Mouse (Mus musculus): ENCODE measurements around the gene Nfasc.
A peak's percentile ranks its signal among the peaks of the same experiment; 100 is the strongest.

The Nfasc gene

GRCm38 (mm10) chr1:132641049-132641795 lies 100.4 kb downstream of the Nfasc start:
- no peak for DNase-seq

GRCm38 (mm10) chr1:132640256-132640655 lies 101.3 kb downstream of the Nfasc start:
- no peak for DNase-seq

DNA sequence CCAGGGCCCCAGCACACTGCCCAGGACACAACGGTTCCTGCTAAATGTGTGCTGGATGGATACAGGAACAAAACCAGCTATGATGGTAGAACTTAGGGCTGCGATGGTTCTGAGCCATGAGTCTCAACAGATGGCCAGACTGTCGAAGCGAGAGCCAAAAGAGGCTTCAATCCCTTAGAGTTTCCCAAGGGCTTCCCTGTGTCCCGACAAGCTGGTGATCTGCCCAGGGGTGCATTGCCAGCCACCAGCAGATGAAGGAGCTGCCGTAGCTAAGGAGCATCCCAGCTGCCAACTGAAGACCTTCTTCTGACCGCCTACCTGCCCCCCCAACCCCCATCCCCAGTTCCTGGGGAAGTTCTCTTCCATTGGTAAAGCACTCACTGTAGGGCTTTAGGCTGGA lies 104.3 kb downstream of the Nfasc start:
- no peak for DNase-seq

- no peak for DNase-seq
These were observed 111.8 kb downstream of the Nfasc start for GRCm38 (mm10) chr1:132629611-132630370.

DNA sequence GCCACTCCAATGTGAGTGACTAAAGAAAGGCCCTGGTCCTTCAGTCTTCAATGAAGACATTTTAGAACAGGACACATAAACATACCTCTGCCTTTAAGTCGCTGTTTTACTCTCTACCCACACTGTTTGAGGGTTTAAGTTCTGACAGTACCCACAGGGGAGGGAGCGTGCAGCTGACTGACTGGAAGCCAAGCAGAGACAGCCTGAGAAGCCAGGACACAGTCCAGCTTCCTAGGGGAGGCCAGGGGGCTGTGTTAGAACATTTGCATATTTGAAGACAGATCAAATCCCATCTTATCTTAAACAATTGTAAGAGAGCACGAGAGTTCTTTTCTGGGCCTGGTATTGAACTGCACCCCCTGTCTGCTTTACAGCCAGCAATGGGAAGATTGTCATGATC lies 113.0 kb downstream of the Nfasc start:
- no peak for DNase-seq

- no peak for DNase-seq
These were observed 113.4 kb downstream of the Nfasc start for GRCm38 (mm10) chr1:132628183-132628582.

GRCm38 (mm10) chr1:132626125-132626756 lies 115.4 kb downstream of the Nfasc start:
- no peak for DNase-seq

GRCm38 (mm10) chr1:132625034-132625433 lies 116.6 kb downstream of the Nfasc start:
- no peak for DNase-seq

DNA sequence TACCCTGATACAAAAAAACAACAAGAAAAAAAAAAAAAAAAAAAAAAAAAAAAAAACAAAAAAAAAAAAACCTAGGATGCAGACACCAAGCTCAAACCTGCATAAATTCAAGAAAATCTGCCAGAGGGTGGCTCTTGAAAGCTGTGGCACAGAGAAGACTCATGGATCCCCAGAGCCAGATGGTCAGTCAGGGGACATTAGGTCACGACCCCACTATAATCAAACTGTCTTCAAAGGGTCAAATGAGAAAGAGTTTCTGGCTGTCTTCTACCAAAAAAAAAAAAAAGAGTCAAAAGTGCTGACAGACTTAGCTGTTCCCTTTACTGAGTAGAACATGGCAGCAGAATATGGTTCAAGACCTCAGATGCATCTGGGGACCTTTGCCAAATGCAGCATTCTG lies 117.1 kb downstream of the Nfasc start:
- DNase-seq, result no peak

DNA sequence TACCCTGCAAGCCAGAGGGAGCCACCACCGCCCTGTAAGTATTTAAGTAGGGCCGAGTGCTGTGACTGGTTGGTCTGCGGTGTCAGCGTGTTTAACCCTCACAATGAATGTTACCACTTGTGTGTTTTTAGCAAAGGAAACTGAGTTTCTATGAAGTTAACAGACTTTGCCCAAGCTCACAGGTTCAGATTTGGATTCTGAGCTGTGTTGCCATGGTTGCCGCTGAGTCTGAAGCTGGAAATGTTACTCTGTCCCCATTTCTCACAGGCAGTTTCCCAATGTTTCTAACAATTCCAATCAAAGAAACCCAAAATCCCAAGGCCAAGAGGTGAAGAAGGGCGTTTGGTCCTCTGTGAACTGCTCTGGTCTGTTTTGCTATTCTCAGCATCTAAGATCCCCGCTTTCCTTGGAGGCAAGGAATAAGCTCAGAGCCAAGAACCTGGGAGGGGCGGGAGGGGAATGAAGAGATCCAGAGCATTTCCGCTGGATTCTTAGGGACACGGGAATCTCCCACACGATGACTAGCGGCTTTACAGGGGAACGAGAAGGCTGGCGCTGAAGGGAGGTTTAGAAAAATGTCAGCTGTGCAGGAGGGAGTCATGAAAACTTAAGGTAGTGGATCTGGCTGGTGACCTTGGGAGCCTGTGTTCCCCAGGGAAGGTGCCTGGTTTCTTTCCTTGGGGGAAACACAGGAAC lies 117.8 kb downstream of the Nfasc start:
- no peak for DNase-seq

DNA sequence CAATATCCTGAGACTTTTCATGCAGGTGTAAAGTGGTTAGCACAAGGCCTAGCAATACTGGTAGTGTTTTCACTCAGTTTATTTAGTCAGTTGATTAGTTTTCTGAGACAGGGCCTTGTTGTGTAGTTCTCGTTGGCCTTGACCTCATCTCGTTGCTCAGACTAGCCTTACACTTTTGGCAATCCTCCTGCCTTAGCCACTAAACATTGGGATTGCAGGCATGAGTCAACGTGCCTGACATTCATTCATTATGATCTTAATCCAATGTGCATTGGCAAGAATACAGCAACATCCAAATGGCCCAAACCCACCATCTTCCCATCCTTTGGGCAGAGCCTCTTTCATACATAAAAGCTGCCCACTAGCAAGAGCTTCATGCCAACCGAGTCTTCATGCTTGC lies 129.5 kb downstream of the Nfasc start:
- DNase-seq, result no peak

GRCm38 (mm10) chr1:132609048-132609634 lies 132.5 kb downstream of the Nfasc start:
- peak; percentile 19 to 65 for DNase-seq

DNA sequence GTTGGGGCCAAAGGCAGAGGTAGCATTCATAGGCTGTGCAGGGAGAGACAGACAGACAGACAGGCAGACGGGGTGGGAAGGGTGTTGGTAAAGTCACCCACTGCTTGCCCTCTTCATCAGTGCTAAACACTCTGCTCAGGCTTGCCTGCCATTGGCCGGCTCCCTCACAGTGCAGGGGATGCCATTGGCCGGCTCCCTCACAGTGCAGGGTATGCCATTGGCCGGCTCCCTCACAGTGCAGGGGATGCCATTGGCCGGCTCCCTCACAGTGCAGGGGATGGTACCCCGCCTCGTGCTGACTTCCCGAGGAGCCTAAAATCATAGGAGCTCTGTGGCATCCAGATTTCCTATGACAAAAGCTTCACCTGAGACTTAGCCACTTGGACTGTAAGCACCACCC lies 139.4 kb downstream of the Nfasc start:
- no peak for DNase-seq

DNA sequence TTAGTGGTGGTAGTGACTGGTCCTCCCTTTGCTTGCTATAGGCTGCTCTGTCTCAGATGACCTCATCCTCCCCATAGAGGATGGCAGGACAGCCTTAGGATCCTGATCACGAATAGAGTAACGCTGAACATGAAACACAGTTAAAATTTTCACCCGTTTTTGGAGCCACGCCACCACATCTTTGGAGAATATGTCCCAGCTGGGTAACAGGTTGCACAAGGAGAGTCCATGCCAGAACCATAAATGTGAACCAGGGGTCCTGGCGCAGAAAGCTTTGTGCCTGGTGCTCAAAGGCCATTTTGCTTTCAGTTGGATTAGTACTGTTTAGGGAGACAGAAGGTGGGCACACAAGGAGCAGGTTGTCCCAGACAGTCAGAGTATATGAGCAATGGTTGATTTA lies 143.6 kb downstream of the Nfasc start:
- no peak for DNase-seq

- DNase-seq, result no peak
These were observed 145.9 kb downstream of the Nfasc start for GRCm38 (mm10) chr1:132595741-132596140.

- peak; percentile 17 to 64 for DNase-seq
These were observed 147.0 kb downstream of the Nfasc start for GRCm38 (mm10) chr1:132594587-132594986.

- DNase-seq, result no peak
These were observed 149.5 kb downstream of the Nfasc start for GRCm38 (mm10) chr1:132592145-132592544.

DNA sequence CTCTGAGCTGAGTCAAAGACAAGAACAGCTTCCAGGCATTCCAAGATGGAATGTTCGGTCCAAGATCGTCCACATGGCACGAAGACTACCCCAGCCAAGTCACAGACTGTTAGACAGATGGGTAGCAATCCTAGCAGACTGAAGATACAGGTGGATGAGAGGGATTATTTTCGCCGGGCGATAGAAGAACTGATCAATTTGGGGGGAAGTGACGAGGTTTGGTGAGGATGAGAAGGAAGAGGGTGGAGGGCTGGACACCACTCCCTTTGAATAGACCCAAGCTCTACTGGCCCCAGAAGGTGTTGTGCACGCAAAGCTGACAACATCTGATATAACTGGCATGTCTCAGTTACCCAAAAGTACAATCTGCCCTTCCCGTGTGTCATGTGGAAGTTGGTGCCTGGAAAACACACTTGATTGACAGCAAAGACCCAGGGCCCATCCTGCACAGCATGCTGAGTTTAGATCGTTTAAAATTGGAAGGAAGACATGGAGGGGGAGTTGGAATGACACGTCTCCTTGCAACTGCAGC lies 150.1 kb downstream of the Nfasc start:
- DNase-seq, result no peak

- DNase-seq, result peak; percentile 67 to 69
These were observed 154.9 kb downstream of the Nfasc start for GRCm38 (mm10) chr1:132586679-132587201.

DNA sequence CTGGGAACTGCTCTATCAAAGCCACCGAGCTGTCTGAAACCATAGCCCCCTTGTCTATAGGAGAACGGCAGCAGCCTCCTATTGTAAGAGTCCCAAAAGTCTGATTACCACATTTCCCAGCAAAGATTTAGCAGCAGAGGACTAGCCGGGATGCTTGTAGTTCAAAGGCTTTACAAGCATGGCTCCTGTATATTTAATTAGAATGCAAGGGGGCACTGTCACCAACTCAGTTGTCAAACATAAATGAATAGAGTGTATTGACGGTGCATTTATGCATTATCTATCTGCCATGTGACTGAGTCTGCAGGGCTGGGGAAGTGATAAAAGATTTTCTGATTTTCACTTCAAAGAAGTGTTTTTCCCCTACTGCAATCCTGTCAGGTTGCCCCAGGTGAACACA lies 156.2 kb downstream of the Nfasc start:
- DNase-seq, result no peak

DNA sequence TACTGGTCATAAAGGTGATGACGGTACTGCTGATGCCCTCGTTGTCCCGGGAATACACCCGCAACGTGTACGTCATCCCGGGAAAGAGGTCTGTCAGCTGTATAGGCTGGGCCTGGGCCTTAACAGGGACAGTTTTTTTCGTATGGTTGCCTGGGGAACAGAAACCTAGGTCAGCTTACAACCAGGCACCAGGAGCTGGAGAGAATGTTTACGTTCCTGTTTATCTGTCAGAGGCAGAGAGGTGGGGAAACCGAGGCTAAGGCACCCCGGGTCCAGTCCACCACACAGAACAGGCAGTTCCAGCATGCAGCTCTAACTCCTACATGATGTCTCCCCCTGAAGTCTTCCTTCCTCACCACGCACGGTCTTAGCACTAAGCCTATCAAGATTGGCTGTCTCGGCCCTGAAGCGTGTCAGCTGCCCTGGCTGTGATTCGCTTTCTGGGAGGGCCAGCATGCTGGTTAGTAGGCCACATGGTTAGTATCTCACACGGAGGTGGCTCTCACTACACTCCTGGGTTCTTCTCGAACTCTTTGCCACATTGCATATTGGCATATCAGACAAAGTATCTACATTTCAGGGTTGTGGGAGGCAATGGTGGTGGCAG lies 158.5 kb downstream of the Nfasc start:
- no peak for DNase-seq
